Mouse (Mus musculus) heart, embryonic 14.5 days (tissue): ENCODE data around the gene Nfib. TPM values are rescaled to one million over a fixed set of nuclear protein-coding genes. Genes with fewer than 3 reads are reported as not detected.

Experiments
- ATAC-seq: fragments of 200-750 bp; cut with Nextera tagmentation; 2 replicates; pipeline ENCODE4 v1.8.0; 2017; ENCODE audit warnings: low read depth, moderate TSS enrichment; ENCODE audit not compliant: insufficient number of reproducible peaks, insufficient read depth, low FRiP score
- H3K27ac ChIP-seq, 2 experiments: fragments of 200-500 bp in 1 of 2; fragments of 300-500 bp in 1 of 2; sonication (generic) in 1 of 2; replicated peaks in 1 of 2; 2 replicates each; pipeline ENCODE4 v1.5.1; 2012 to 2014; ENCODE audit warnings: low read depth in 2 of 2, low read length in 2 of 2, control low read depth in 1 of 2, mild to moderate bottlenecking in 1 of 2, mixed read lengths in 1 of 2; ENCODE audit not compliant: control insufficient read depth in 1 of 2, insufficient read depth in 1 of 2
- H3K27me3 ChIP-seq: fragments of 300-500 bp; sonication (generic); 2 replicates; pipeline ENCODE4 v1.6.1; 2014; ENCODE audit warnings: mild to moderate bottlenecking, low read length, control low read depth; ENCODE audit not compliant: control insufficient read depth, insufficient read depth
- H3K36me3 ChIP-seq: fragments of 300-500 bp; sonication (generic); 2 replicates; pipeline ENCODE4 v1.6.1; 2014; ENCODE audit warnings: mild to moderate bottlenecking, control low read depth, low read length, mixed read lengths; ENCODE audit not compliant: control insufficient read depth, insufficient read depth
- H3K4me1 ChIP-seq, 2 experiments: fragments of 200-500 bp in 1 of 2; fragments of 300-500 bp in 1 of 2; sonication (generic) in 1 of 2; 2 replicates each; pipeline ENCODE4 v1.6.1; 2012 to 2014; ENCODE audit warnings: low read length in 2 of 2, control low read depth in 1 of 2, mixed read lengths in 1 of 2; ENCODE audit not compliant: control insufficient read depth in 2 of 2, insufficient read depth in 2 of 2
- H3K4me2 ChIP-seq: fragments of 300-500 bp; sonication (generic); 2 replicates; pipeline ENCODE4 v1.6.1; 2014; ENCODE audit warnings: mild to moderate bottlenecking, low read length
- H3K4me3 ChIP-seq, 2 experiments: fragments of 200-500 bp in 1 of 2; fragments of 300-500 bp in 1 of 2; sonication (generic) in 1 of 2; 2 replicates each; pipeline ENCODE4 v1.5.1; 2012 to 2014; ENCODE audit warnings: low read length in 2 of 2, mild to moderate bottlenecking in 2 of 2, control low read depth in 1 of 2, low read depth in 1 of 2, moderate library complexity in 1 of 2; ENCODE audit not compliant: control insufficient read depth in 1 of 2, insufficient read depth in 1 of 2
- H3K9ac ChIP-seq: fragments of 300-500 bp; sonication (generic); 2 replicates; pipeline ENCODE4 v1.6.1; 2014; ENCODE audit warnings: mild to moderate bottlenecking, low read length
- H3K9me3 ChIP-seq: fragments of 300-500 bp; sonication (generic); 2 replicates; pipeline ENCODE4 v1.6.1; 2016; ENCODE audit warnings: low read length, control low read depth; ENCODE audit not compliant: control insufficient read depth
- WGBS: fragments of 180-500 bp; shearing (Covaris S2); extraction: QIAGEN DNeasy Blood & Tissue Kit; methylation state at CpG from one replicate; pipeline ENCODE4 v1.1.7; 2014; 5-methylcytosine and 5-hydroxymethylcytosine counted together
- polyA plus RNA-seq: library from polyadenylated mRNA; unstranded; fragments of >200 nt; fragmentation: Nextera tagmentation; extraction: Ambion mirVana; gene quantifications from 2 replicates; pipeline ENCODE4 v1.2.1, GENCODE M21; 2014

Gene Nfib
- polyA plus RNA-seq, 1 experiment from 2014 or later = 79.8 TPM

- no peak overlapping the region for H3K9ac ChIP-seq
- 13% methylated on average over 4 of the region's 4 CpGs for WGBS
- H3K27me3 ChIP-seq = no peaks in the 10 kb centered on the region
- peaks cover 24 to 55% of the 10 kb centered on the region in 2 experiments for H3K4me1 ChIP-seq
- H3K9me3 ChIP-seq = no peaks in the 10 kb centered on the region
- no peaks in the 10 kb centered on the region for H3K36me3 ChIP-seq
- H3K4me3 ChIP-seq = no peak overlapping the region
- H3K4me2 ChIP-seq = 0 out of 2 replicates have a peak overlapping the region, but pooled peaks have one; percentile 3
- ATAC-seq = no peak
- peak overlapping the region; percentile 41 to 64 for H3K27ac ChIP-seq
Measured at GRCm38 (mm10) chr4:82364696-82365385, 340.7 kb downstream of the Nfib start.

- 73% methylated on average over 6 of the region's 6 CpGs for WGBS
- ATAC-seq = no peak
- Histone ChIP-seq H3K27ac (0 out of 4 replicates have a peak overlapping the region, but pooled peaks of 1 of the 2 experiments have one; percentile 64), H3K27me3 (no peaks in the 10 kb centered on the region), H3K36me3 (peaks cover 4% of the 10 kb centered on the region), H3K4me2 (no peak overlapping the region), H3K9ac (no peak overlapping the region), H3K4me3 (no peak overlapping the region), H3K9me3 (no peaks in the 10 kb centered on the region), H3K4me1 (peaks cover 24 to 52% of the 10 kb centered on the region in 2 experiments)
Measured at GRCm38 (mm10) chr4:82363951-82364350, 341.6 kb downstream of the Nfib start.

GRCm38 (mm10) chr4:82362294-82362693 lies 343.3 kb downstream of the Nfib start:
- Histone ChIP-seq H3K4me3 (no peak overlapping the region), H3K4me1 (peaks cover 24 to 49% of the 10 kb centered on the region in 2 experiments), H3K27ac (peak overlapping the region; percentile 39 to 64; a peak in 3 of 4 replicates), H3K27me3 (no peaks in the 10 kb centered on the region), H3K9ac (no peak overlapping the region), H3K4me2 (0 out of 2 replicates have a peak overlapping the region, but pooled peaks have one; percentile 8), H3K36me3 (peaks cover 16% of the 10 kb centered on the region), H3K9me3 (no peaks in the 10 kb centered on the region)
- 14% methylated on average over 3 of the region's 3 CpGs for WGBS
- ATAC-seq = peak; percentile 39; the same call in 1 of the 2 replicates

- Histone ChIP-seq H3K36me3 (peaks cover 16% of the 10 kb centered on the region), H3K4me1 (peaks cover 21 to 47% of the 10 kb centered on the region in 2 experiments), H3K27ac (peak overlapping the region in 1 of 2 experiments; percentile 44; a peak in 1 of 4 replicates), H3K9ac (no peak overlapping the region), H3K4me2 (no peak overlapping the region), H3K4me3 (no peak overlapping the region), H3K9me3 (no peaks in the 10 kb centered on the region), H3K27me3 (no peaks in the 10 kb centered on the region)
- no peak for ATAC-seq
- WGBS = 43% methylated on average over 4 of the region's 4 CpGs
Measured at GRCm38 (mm10) chr4:82360081-82360511, 345.5 kb downstream of the Nfib start.

GRCm38 (mm10) chr4:82359110-82359509 lies 346.4 kb downstream of the Nfib start:
- Histone ChIP-seq H3K9me3 (no peaks in the 10 kb centered on the region), H3K36me3 (peaks cover 16% of the 10 kb centered on the region), H3K4me3 (no peak overlapping the region), H3K4me1 (peaks cover 17 to 40% of the 10 kb centered on the region in 2 experiments), H3K9ac (no peak overlapping the region), H3K27ac (no peak overlapping the region; a peak in 1 of 4 replicates), H3K4me2 (no peak overlapping the region), H3K27me3 (no peaks in the 10 kb centered on the region)
- WGBS = 66% methylated on average over 3 of the region's 3 CpGs
- no peak for ATAC-seq

- no peak for ATAC-seq
- Histone ChIP-seq H3K4me2 (no peak overlapping the region), H3K27ac (no peak overlapping the region), H3K9ac (no peak overlapping the region), H3K9me3 (no peaks in the 10 kb centered on the region), H3K36me3 (peaks cover 62% of the 10 kb centered on the region), H3K27me3 (no peaks in the 10 kb centered on the region), H3K4me3 (no peak overlapping the region), H3K4me1 (peaks cover 7 to 19% of the 10 kb centered on the region in 2 experiments)
- 92% methylated on average over 1 of the region's 1 CpGs for WGBS
Measured at GRCm38 (mm10) chr4:82349006-82349405, 356.5 kb downstream of the Nfib start.

GRCm38 (mm10) chr4:82344787-82345186 lies 360.8 kb downstream of the Nfib start:
- peak overlapping the region; percentile 69 to 81 for H3K27ac ChIP-seq
- no peak overlapping the region for H3K4me3 ChIP-seq
- H3K9ac ChIP-seq = peak overlapping the region; percentile 39; the same call in 1 of the 2 replicates
- no peaks in the 10 kb centered on the region for H3K27me3 ChIP-seq
- peaks cover 9 to 29% of the 10 kb centered on the region in 2 experiments for H3K4me1 ChIP-seq
- peak; percentile 71; the same call in 1 of the 2 replicates for ATAC-seq
- no peaks in the 10 kb centered on the region for H3K9me3 ChIP-seq
- 10% methylated on average over 4 of the region's 4 CpGs for WGBS
- H3K4me2 ChIP-seq = peak overlapping the region; percentile 44
- H3K36me3 ChIP-seq = peaks cover 39% of the 10 kb centered on the region
